Mouse (Mus musculus): ENCODE measurements at regions not wholly inside any gene's neighbourhood (a gene's known extent, or its start where the extent isn't known, plus 50 kb on each side); places are given as distances from the start of the nearest gene placed in this dataset.

- H3K9ac ChIP-seq (replicated peaks; ENCODE audit: low read depth) = no peak overlapping the region
- H3K9me3 ChIP-seq (ENCODE audit: low read length) = no peaks in the 10 kb centered on the region
- DNase-seq (ENCODE audit: low spot score) (peak; percentile 47), ATAC-seq (peak; percentile 26; the same call in 1 of the 2 replicates)
- 0 out of 2 replicates have a peak, but pooled peaks have one; percentile 13 for TF ChIP-seq EP300 (IDR thresholded peaks at IDR 0.05)
- no peak for TF ChIP-seq CTCF (IDR thresholded peaks at IDR 0.05)
- no peak overlapping the region for H3K4me3 ChIP-seq (ENCODE audit: low read depth, low read length)
- H3K27ac ChIP-seq (ENCODE audit: low read length) = no peak overlapping the region
- no peaks in the 10 kb centered on the region for H3K27me3 ChIP-seq (replicated peaks; ENCODE audit: insufficient read depth, low read length)
- no peak overlapping the region for H3K4me2 ChIP-seq (replicated peaks; ENCODE audit: low read depth, low read length)
- 20% methylated on average over 4 of the region's 4 CpGs for WGBS
- H3K4me1 ChIP-seq (ENCODE audit: insufficient read depth, low read depth, low read length) = peaks cover 8% of the 10 kb centered on the region
- H3K36me3 ChIP-seq (ENCODE audit: insufficient read depth, low read length) = no peaks in the 10 kb centered on the region
These were observed 134.7 kb downstream of the Ddx1 start for GRCm38 (mm10) chr12:13114341-13114740.

GRCm38 (mm10) chr12:13106931-13107330 lies 142.1 kb downstream of the Ddx1 start:
- no peaks in the 10 kb centered on the region for H3K27me3 ChIP-seq (replicated peaks; ENCODE audit: insufficient read depth, low read length)
- no peak for ATAC-seq
- TF ChIP-seq EP300 (IDR thresholded peaks at IDR 0.05) (no peak), CTCF (IDR thresholded peaks at IDR 0.05) (no peak)

GRCm38 (mm10) chr12:13100505-13101354 lies 148.3 kb downstream of the Ddx1 start:
- Histone ChIP-seq H3K27me3 (replicated peaks; ENCODE audit: insufficient read depth, low read length) (no peaks in the 10 kb centered on the region), H3K4me3 (ENCODE audit: low read depth, low read length) (no peak overlapping the region), H3K9me3 (ENCODE audit: low read length) (no peaks in the 10 kb centered on the region), H3K36me3 (ENCODE audit: insufficient read depth, low read length) (no peaks in the 10 kb centered on the region), H3K27ac (ENCODE audit: low read length) (no peak overlapping the region), H3K9ac (replicated peaks; ENCODE audit: low read depth) (no peak overlapping the region), H3K4me2 (replicated peaks; ENCODE audit: low read depth, low read length) (no peak overlapping the region), H3K4me1 (ENCODE audit: insufficient read depth, low read depth, low read length) (no peaks in the 10 kb centered on the region)
- ATAC-seq (peak; percentile 32; the same call in 1 of the 2 replicates), DNase-seq (ENCODE audit: low spot score) (no peak)
- no peak for TF ChIP-seq CTCF (IDR thresholded peaks at IDR 0.05)
- no peak for TF ChIP-seq EP300 (IDR thresholded peaks at IDR 0.05)
- 24% methylated on average over 12 of the region's 12 CpGs for WGBS

More at GRCm38 (mm10) chr12:13106931-13107330, 142.1 kb downstream of the Ddx1 start:
- H3K9ac ChIP-seq (replicated peaks; ENCODE audit: low read depth) = no peak overlapping the region
- H3K36me3 ChIP-seq (ENCODE audit: insufficient read depth, low read length) = no peaks in the 10 kb centered on the region
- H3K4me3 ChIP-seq (ENCODE audit: low read depth, low read length) = no peak overlapping the region
- H3K4me2 ChIP-seq (replicated peaks; ENCODE audit: low read depth, low read length) = no peak overlapping the region
- no peaks in the 10 kb centered on the region for H3K4me1 ChIP-seq (ENCODE audit: insufficient read depth, low read depth, low read length)
- no peak overlapping the region for H3K27ac ChIP-seq (ENCODE audit: low read length)
- no peaks in the 10 kb centered on the region for H3K9me3 ChIP-seq (ENCODE audit: low read length)
- DNase-seq (ENCODE audit: low spot score) = no peak
- WGBS = 86% methylated on average over 3 of the region's 3 CpGs

GRCm38 (mm10) chr12:13094111-13094851 lies 152.6 kb upstream of the Mycn start:
- no peak for DNase-seq (ENCODE audit: low spot score)
- Histone ChIP-seq H3K36me3 (ENCODE audit: insufficient read depth, low read length) (no peaks in the 10 kb centered on the region), H3K4me1 (ENCODE audit: insufficient read depth, low read depth, low read length) (no peaks in the 10 kb centered on the region), H3K4me2 (replicated peaks; ENCODE audit: low read depth, low read length) (no peak overlapping the region), H3K4me3 (ENCODE audit: low read depth, low read length) (no peak overlapping the region), H3K27ac (ENCODE audit: low read length) (no peak overlapping the region), H3K9ac (replicated peaks; ENCODE audit: low read depth) (no peak overlapping the region), H3K27me3 (replicated peaks; ENCODE audit: insufficient read depth, low read length) (no peaks in the 10 kb centered on the region), H3K9me3 (ENCODE audit: low read length) (no peaks in the 10 kb centered on the region)
- TF ChIP-seq CTCF (IDR thresholded peaks at IDR 0.05) = no peak
- no peak for TF ChIP-seq EP300 (IDR thresholded peaks at IDR 0.05)
- ATAC-seq = no peak
- 30% methylated on average over 9 of the region's 9 CpGs for WGBS

- Histone ChIP-seq H3K4me1 (ENCODE audit: insufficient read depth, low read depth, low read length) (no peaks in the 10 kb centered on the region), H3K27ac (ENCODE audit: low read length) (no peak overlapping the region), H3K36me3 (ENCODE audit: insufficient read depth, low read length) (no peaks in the 10 kb centered on the region), H3K27me3 (replicated peaks; ENCODE audit: insufficient read depth, low read length) (no peaks in the 10 kb centered on the region), H3K4me3 (ENCODE audit: low read depth, low read length) (no peak overlapping the region), H3K9ac (replicated peaks; ENCODE audit: low read depth) (no peak overlapping the region), H3K4me2 (replicated peaks; ENCODE audit: low read depth, low read length) (no peak overlapping the region), H3K9me3 (ENCODE audit: low read length) (no peaks in the 10 kb centered on the region)
- TF ChIP-seq EP300 (IDR thresholded peaks at IDR 0.05) = no peak
- no peak for TF ChIP-seq CTCF (IDR thresholded peaks at IDR 0.05)
- ATAC-seq (no peak), DNase-seq (ENCODE audit: low spot score) (no peak)
- WGBS = 66% methylated on average over 9 of the region's 9 CpGs
These were observed 144.2 kb upstream of the Mycn start for GRCm38 (mm10) chr12:13085951-13086350.

- no peak for DNase-seq (ENCODE audit: low spot score)
- no peaks in the 10 kb centered on the region for H3K9me3 ChIP-seq (ENCODE audit: low read length)
- H3K27me3 ChIP-seq (replicated peaks; ENCODE audit: insufficient read depth, low read length) = no peaks in the 10 kb centered on the region
- H3K27ac ChIP-seq (ENCODE audit: low read length) = no peak overlapping the region
- no peak overlapping the region for H3K9ac ChIP-seq (replicated peaks; ENCODE audit: low read depth)
- TF ChIP-seq CTCF (IDR thresholded peaks at IDR 0.05) (no peak), EP300 (IDR thresholded peaks at IDR 0.05) (no peak)
- no peak overlapping the region for H3K4me2 ChIP-seq (replicated peaks; ENCODE audit: low read depth, low read length)
- WGBS = 96% methylated on average over 6 of the region's 6 CpGs
- no peak overlapping the region for H3K4me3 ChIP-seq (ENCODE audit: low read depth, low read length)
- no peaks in the 10 kb centered on the region for H3K4me1 ChIP-seq (ENCODE audit: insufficient read depth, low read depth, low read length)
- ATAC-seq = no peak
- H3K36me3 ChIP-seq (ENCODE audit: insufficient read depth, low read length) = no peaks in the 10 kb centered on the region
These were observed 143.8 kb upstream of the Mycn start for GRCm38 (mm10) chr12:13085484-13085883.

Measured in lung, postnatal 0 days (tissue).